Mouse (Mus musculus) bone marrow, adult 2 months (tissue): Measurements from ENCODE around the gene Ppard. TPM values are rescaled to one million over a fixed set of nuclear protein-coding genes. Genes with fewer than 3 reads are reported as not detected.

ENCODE experiments used
- H3K27ac ChIP-seq: fragments of 200-500 bp; 2 replicates; pipeline ENCODE4 v1.5.1; 2012; ENCODE audit warnings: low read depth, mild to moderate bottlenecking, control low read depth, inconsistent platforms, low read length; ENCODE audit not compliant: control insufficient read depth, poor library complexity, insufficient read depth
- H3K4me1 ChIP-seq: fragments of 200-500 bp; 2 replicates; pipeline ENCODE4 v1.6.1; 2011; ENCODE audit warnings: low read length; ENCODE audit not compliant: control insufficient read depth, insufficient read depth
- H3K4me3 ChIP-seq: fragments of 200-500 bp; replicated peaks from 2 replicates; pipeline ENCODE3; 2011; ENCODE audit warnings: mild to moderate bottlenecking, low read depth, low read length, control low read depth; ENCODE audit not compliant: control insufficient read depth
- CTCF ChIP-seq: fragments of 200-500 bp; IDR thresholded peaks from 2 replicates; pipeline ENCODE4 v1.5.1; 2011; ENCODE audit warnings: low read length, control low read depth; ENCODE audit not compliant: control insufficient read depth, insufficient read depth
- POLR2A ChIP-seq: fragments of 200-500 bp; IDR thresholded peaks from 2 replicates; pipeline ENCODE4 v1.6.1; 2011; ENCODE audit warnings: low read depth, mild to moderate bottlenecking, control low read depth, low read length, borderline replicate concordance; ENCODE audit not compliant: control insufficient read depth
- WGBS: fragments of 180-500 bp; shearing (Covaris S2); methylation state at CpG from one replicate; pipeline ENCODE4 v1.1.7; 2018; 5-methylcytosine and 5-hydroxymethylcytosine counted together
- polyA plus RNA-seq: library from polyadenylated mRNA; stranded (reverse); fragments of >200 nt; gene quantifications from 2 replicates; pipeline ENCODE4 v1.2.4, GENCODE M21; 2011; ENCODE audit warnings: low replicate concordance; ENCODE audit not compliant: missing spikeins, insufficient read depth, insufficient read length

The Ppard gene
- polyA plus RNA-seq, 1 experiment, result 13.2 TPM

GRCm38 (mm10) chr17:28300323-28300722 is 67.8 kb downstream of the Ppard start:
- WGBS, result 60% methylated on average over 9 of the region's 9 CpGs
- H3K4me1 ChIP-seq, result no peaks in the 10 kb centered on the region
- no peak overlapping the region for H3K27ac ChIP-seq
- no peak for TF ChIP-seq CTCF
- TF ChIP-seq POLR2A, result no peak
- H3K4me3 ChIP-seq, result no peak overlapping the region

GRCm38 (mm10) chr17:28300850-28301249 is 68.3 kb downstream of the Ppard start:
- TF ChIP-seq POLR2A (no peak), CTCF (no peak)
- Histone ChIP-seq H3K27ac (no peak overlapping the region), H3K4me1 (no peaks in the 10 kb centered on the region), H3K4me3 (no peak overlapping the region)
- WGBS, result 83% methylated on average over 3 of the region's 3 CpGs

GRCm38 (mm10) chr17:28305172-28305571 is 72.7 kb downstream of the Ppard start:
- Histone ChIP-seq H3K4me3 (no peak overlapping the region), H3K4me1 (peaks cover 2% of the 10 kb centered on the region; the same call in 1 of the 2 replicates), H3K27ac (no peak overlapping the region)
- 87% methylated on average over 10 of the region's 10 CpGs for WGBS
- no peak for TF ChIP-seq CTCF
- no peak for TF ChIP-seq POLR2A

GRCm38 (mm10) chr17:28308297-28309195 is 76.0 kb downstream of the Ppard start:
- H3K4me1 ChIP-seq, result peaks cover 2% of the 10 kb centered on the region; the same call in 1 of the 2 replicates
- WGBS, result 7% methylated on average over 18 of the region's 18 CpGs
- TF ChIP-seq POLR2A, result no peak
- TF ChIP-seq CTCF, result peak; percentile 84
- no peak overlapping the region for H3K4me3 ChIP-seq
- no peak overlapping the region for H3K27ac ChIP-seq

- WGBS, result 77% methylated on average over 3 of the region's 3 CpGs
- Histone ChIP-seq H3K27ac (no peak overlapping the region), H3K4me1 (peaks cover 4% of the 10 kb centered on the region), H3K4me3 (no peak overlapping the region)
- TF ChIP-seq POLR2A, result no peak
- TF ChIP-seq CTCF, result no peak
Measured at GRCm38 (mm10) chr17:28310831-28311230, 78.3 kb downstream of the Ppard start.

- no peak for TF ChIP-seq POLR2A
- no peak for TF ChIP-seq CTCF
- WGBS, result 61% methylated on average over 5 of the region's 5 CpGs
- H3K4me1 ChIP-seq, result peaks cover 4% of the 10 kb centered on the region
- H3K4me3 ChIP-seq, result no peak overlapping the region
- H3K27ac ChIP-seq, result no peak overlapping the region
Measured at GRCm38 (mm10) chr17:28311366-28312132, 79.0 kb downstream of the Ppard start.

- peak overlapping the region; percentile 62 for H3K27ac ChIP-seq
- H3K4me3 ChIP-seq, result peak overlapping the region; percentile 53
- peaks cover 4% of the 10 kb centered on the region for H3K4me1 ChIP-seq
- TF ChIP-seq CTCF, result peak; percentile 36; the same call in 1 of the 2 replicates
- no peak for TF ChIP-seq POLR2A
- WGBS, result 17% methylated on average over 17 of the region's 17 CpGs
Measured at GRCm38 (mm10) chr17:28312232-28313211, 80.0 kb downstream of the Ppard start.
